Mouse (Mus musculus) brain, embryonic 14.5 days (tissue): ENCODE data around the gene Rab11fip3. TPM values are rescaled to one million over a fixed set of nuclear protein-coding genes. Genes with fewer than 3 reads are reported as not detected.
"Not testable (repeated sequence)": the region's sequence is repeated elsewhere in the genome, so short reads cannot be mapped to it uniquely, and the experiment has no call there.

Experiments
- DNase-seq: peaks from one replicate; pipeline ENCODE4 v3.0.0-alpha.2; 2011; ENCODE audit warnings: low read depth
- CTCF ChIP-seq: fragments of 200-500 bp; IDR thresholded peaks from 2 replicates; pipeline ENCODE4 v1.5.1; 2012; ENCODE audit warnings: inconsistent platforms, mild to moderate bottlenecking, moderate library complexity, borderline replicate concordance; ENCODE audit not compliant: insufficient read depth, insufficient read length; ENCODE audit errors: extremely low read depth
- POLR2A ChIP-seq: fragments of 200-500 bp; IDR thresholded peaks from 2 replicates; pipeline ENCODE4 v1.6.1; 2012; ENCODE audit warnings: mild to moderate bottlenecking, inconsistent platforms, borderline replicate concordance; ENCODE audit not compliant: poor library complexity, insufficient read depth, insufficient read length, severe bottlenecking; ENCODE audit errors: extremely low read depth
- polyA plus RNA-seq: library from polyadenylated mRNA; depleted of rRNA; stranded (reverse); fragments of >200 nt; gene quantifications from 2 replicates; pipeline ENCODE4 v1.2.3, GENCODE M21; 2012

The Rab11fip3 gene
- polyA plus RNA-seq, 1 experiment = 82.4 TPM

GRCm38 (mm10) chr17:26110156-26110555 is 40.8 kb upstream of the Rab11fip3 start:
- TF ChIP-seq POLR2A (no peak), CTCF (no peak)
- no peak for DNase-seq

GRCm38 (mm10) chr17:26105619-26106018 is 36.3 kb upstream of the Rab11fip3 start:
- TF ChIP-seq CTCF = no peak
- no peak for TF ChIP-seq POLR2A
- DNase-seq = no peak

- DNase-seq = no peak
- TF ChIP-seq CTCF = no peak
- TF ChIP-seq POLR2A = no peak
These were observed 32.1 kb upstream of the Rab11fip3 start for GRCm38 (mm10) chr17:26101478-26101877.

GRCm38 (mm10) chr17:26100166-26100565 is 30.8 kb upstream of the Rab11fip3 start:
- no peak for TF ChIP-seq POLR2A
- TF ChIP-seq CTCF = no peak
- no peak for DNase-seq

- not testable (repeated sequence) for DNase-seq
These were observed 30.0 kb upstream of the Rab11fip3 start for GRCm38 (mm10) chr17:26099316-26099715.

GRCm38 (mm10) chr17:26098461-26098860 is 29.1 kb upstream of the Rab11fip3 start:
- TF ChIP-seq POLR2A = no peak
- no peak for TF ChIP-seq CTCF
- no peak for DNase-seq

- TF ChIP-seq CTCF = 0 out of 2 replicates have a peak, but pooled peaks have one; percentile 0
- peak; percentile 90 for TF ChIP-seq POLR2A
- DNase-seq = peak; percentile 69
These were observed 25.9 kb upstream of the Rab11fip3 start, which contains the start of gene Nme4 for GRCm38 (mm10) chr17:26095121-26095740. TSS of gene Nme4 (minus strand) at chr17:26095602.

- no peak for DNase-seq
- TF ChIP-seq CTCF = no peak
- no peak for TF ChIP-seq POLR2A
These were observed 25.3 kb upstream of the Rab11fip3 start for GRCm38 (mm10) chr17:26094531-26095110.

- TF ChIP-seq CTCF (peak; percentile 92), POLR2A (0 out of 2 replicates have a peak, but pooled peaks have one; percentile 31)
These were observed 20.7 kb upstream of the Rab11fip3 start, which contains the start of gene Decr2 for GRCm38 (mm10) chr17:26089905-26090632. TSS of gene Decr2 (minus strand) at chr17:26090337.

GRCm38 (mm10) chr17:26087059-26087564 is 17.8 kb upstream of the Rab11fip3 start:
- DNase-seq = no peak
- no peak for TF ChIP-seq POLR2A
- no peak for TF ChIP-seq CTCF

More at GRCm38 (mm10) chr17:26089905-26090632, 20.7 kb upstream of the Rab11fip3 start, which contains the start of gene Decr2:
- peak; percentile 97 for DNase-seq

GRCm38 (mm10) chr17:26080867-26081266 is 11.5 kb upstream of the Rab11fip3 start:
- no peak for TF ChIP-seq CTCF
- no peak for TF ChIP-seq POLR2A
- DNase-seq = no peak

- peak; percentile 45 for DNase-seq
- TF ChIP-seq POLR2A = no peak
- no peak for TF ChIP-seq CTCF
These were observed 9.5 kb upstream of the Rab11fip3 start for GRCm38 (mm10) chr17:26078851-26079250.

GRCm38 (mm10) chr17:26075246-26075645 is 5.9 kb upstream of the Rab11fip3 start:
- TF ChIP-seq POLR2A (no peak), CTCF (no peak)
- DNase-seq = no peak
